Mouse (Mus musculus): ENCODE measurements around the gene Atf1. TPM values are rescaled to one million over a fixed set of nuclear protein-coding genes. Genes with fewer than 3 reads are reported as not detected.

Atf1 gene
- polyA plus RNA-seq, 1 experiment = 20.6 TPM

DNA sequence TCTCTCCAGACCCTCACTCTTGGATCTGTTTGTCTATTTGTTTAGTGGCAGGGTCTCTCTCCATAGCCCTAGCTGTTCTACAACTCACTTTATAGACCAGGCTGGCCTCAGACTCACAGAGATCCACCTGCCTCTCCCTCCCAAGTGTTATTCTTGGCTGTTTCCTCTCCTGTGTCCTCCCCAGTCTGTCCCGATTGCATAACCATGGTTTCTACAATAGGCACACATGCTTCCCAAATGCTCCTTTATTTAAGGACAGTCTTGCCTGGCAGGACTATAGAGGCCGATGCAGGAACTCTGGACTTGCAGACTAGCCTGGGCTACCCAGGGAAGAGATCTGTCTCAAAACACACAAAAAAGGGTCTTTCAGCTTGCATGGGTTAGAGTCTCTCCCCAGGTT lies 14.3 kb upstream of the Atf1 start:
- Histone ChIP-seq H3K4me3 (replicated peaks) (no peak overlapping the region), H3K27me3 (replicated peaks) (no peaks in the 10 kb centered on the region), H3K9me3 (no peaks in the 10 kb centered on the region), H3K4me1 (peaks cover 55% of the 10 kb centered on the region), H3K36me3 (replicated peaks; ENCODE audit: low read length) (peaks cover 83% of the 10 kb centered on the region)
- TF ChIP-seq GATA1 (IDR thresholded peaks at IDR 0.05; ENCODE audit: borderline replicate concordance, low read length) (no peak), FLI1 (IDR thresholded peaks at IDR 0.05; ENCODE audit: low read length) (no peak)

GRCm38 (mm10) chr15:100215092-100215491 lies 12.5 kb upstream of the Atf1 start:
- no peak overlapping the region for H3K4me3 ChIP-seq (replicated peaks)
- H3K36me3 ChIP-seq (replicated peaks; ENCODE audit: low read length) = peaks cover 74% of the 10 kb centered on the region
- no peaks in the 10 kb centered on the region for H3K27me3 ChIP-seq (replicated peaks)
- H3K9me3 ChIP-seq = no peaks in the 10 kb centered on the region
- TF ChIP-seq GATA1 (IDR thresholded peaks at IDR 0.05; ENCODE audit: borderline replicate concordance, low read length) (no peak), FLI1 (IDR thresholded peaks at IDR 0.05; ENCODE audit: low read length) (no peak)
- peaks cover 68% of the 10 kb centered on the region for H3K4me1 ChIP-seq

GRCm38 (mm10) chr15:100216173-100216572 lies 11.4 kb upstream of the Atf1 start:
- Histone ChIP-seq H3K9me3 (no peaks in the 10 kb centered on the region), H3K36me3 (replicated peaks; ENCODE audit: low read length) (peaks cover 70% of the 10 kb centered on the region), H3K4me1 (peaks cover 73% of the 10 kb centered on the region), H3K27me3 (replicated peaks) (no peaks in the 10 kb centered on the region), H3K4me3 (replicated peaks) (no peak overlapping the region)
- no peak for TF ChIP-seq FLI1 (IDR thresholded peaks at IDR 0.05; ENCODE audit: low read length)
- no peak for TF ChIP-seq GATA1 (IDR thresholded peaks at IDR 0.05; ENCODE audit: borderline replicate concordance, low read length)

DNA sequence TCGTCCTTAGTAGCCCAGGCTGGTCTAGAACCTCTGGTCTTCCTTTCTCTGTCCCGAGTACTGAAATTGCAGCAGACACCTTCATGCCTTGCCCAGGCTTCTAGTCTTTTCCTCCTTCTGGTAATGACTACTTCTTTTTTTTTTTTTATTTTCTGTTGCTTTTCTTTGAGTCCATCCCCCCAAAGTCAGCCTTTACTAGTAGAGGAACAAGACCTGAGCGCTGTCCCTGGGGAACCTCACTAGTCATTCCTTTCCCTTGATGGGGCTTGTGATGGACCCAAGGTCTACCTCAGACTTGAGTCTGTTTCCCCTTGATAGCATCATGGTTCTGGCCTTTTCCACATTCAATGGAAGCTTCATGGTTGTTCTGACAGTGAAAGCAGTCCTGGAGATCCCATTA lies 9.6 kb upstream of the Atf1 start:
- Histone ChIP-seq H3K27me3 (replicated peaks) (no peaks in the 10 kb centered on the region), H3K9me3 (peaks cover 5% of the 10 kb centered on the region), H3K4me1 (peaks cover 83% of the 10 kb centered on the region), H3K4me3 (replicated peaks) (no peak overlapping the region), H3K36me3 (replicated peaks; ENCODE audit: low read length) (peaks cover 63% of the 10 kb centered on the region)
- TF ChIP-seq FLI1 (IDR thresholded peaks at IDR 0.05; ENCODE audit: low read length) = no peak
- TF ChIP-seq GATA1 (IDR thresholded peaks at IDR 0.05; ENCODE audit: borderline replicate concordance, low read length) = no peak

- Histone ChIP-seq H3K9me3 (peaks cover 13% of the 10 kb centered on the region), H3K4me1 (peaks cover 94% of the 10 kb centered on the region), H3K36me3 (replicated peaks; ENCODE audit: low read length) (peaks cover 64% of the 10 kb centered on the region), H3K27me3 (replicated peaks) (no peaks in the 10 kb centered on the region), H3K4me3 (replicated peaks) (no peak overlapping the region)
- no peak for TF ChIP-seq GATA1 (IDR thresholded peaks at IDR 0.05; ENCODE audit: borderline replicate concordance, low read length)
- TF ChIP-seq FLI1 (IDR thresholded peaks at IDR 0.05; ENCODE audit: low read length) = no peak
These were observed 8.2 kb upstream of the Atf1 start for GRCm38 (mm10) chr15:100219396-100219795.

- Histone ChIP-seq H3K27me3 (replicated peaks) (no peaks in the 10 kb centered on the region), H3K9me3 (peaks cover 18% of the 10 kb centered on the region), H3K4me1 (peaks cover 94% of the 10 kb centered on the region), H3K36me3 (replicated peaks; ENCODE audit: low read length) (peaks cover 62% of the 10 kb centered on the region), H3K4me3 (replicated peaks) (no peak overlapping the region)
- TF ChIP-seq FLI1 (IDR thresholded peaks at IDR 0.05; ENCODE audit: low read length) (no peak), GATA1 (IDR thresholded peaks at IDR 0.05; ENCODE audit: borderline replicate concordance, low read length) (no peak)
These were observed 6.7 kb upstream of the Atf1 start for GRCm38 (mm10) chr15:100220916-100221315.

- peaks cover 18% of the 10 kb centered on the region for H3K9me3 ChIP-seq
- H3K27me3 ChIP-seq (replicated peaks) = no peaks in the 10 kb centered on the region
- TF ChIP-seq FLI1 (IDR thresholded peaks at IDR 0.05; ENCODE audit: low read length) (no peak), GATA1 (IDR thresholded peaks at IDR 0.05; ENCODE audit: borderline replicate concordance, low read length) (no peak)
- no peak overlapping the region for H3K4me3 ChIP-seq (replicated peaks)
- peaks cover 80% of the 10 kb centered on the region for H3K4me1 ChIP-seq
- H3K36me3 ChIP-seq (replicated peaks; ENCODE audit: low read length) = peaks cover 48% of the 10 kb centered on the region
These were observed 2.2 kb upstream of the Atf1 start for GRCm38 (mm10) chr15:100225381-100225780.

- peaks cover 18% of the 10 kb centered on the region for H3K9me3 ChIP-seq
- no peaks in the 10 kb centered on the region for H3K27me3 ChIP-seq (replicated peaks)
- TF ChIP-seq FLI1 (IDR thresholded peaks at IDR 0.05; ENCODE audit: low read length) = no peak
- no peak for TF ChIP-seq GATA1 (IDR thresholded peaks at IDR 0.05; ENCODE audit: borderline replicate concordance, low read length)
- H3K4me3 ChIP-seq (replicated peaks) = no peak overlapping the region
- peaks cover 48% of the 10 kb centered on the region for H3K36me3 ChIP-seq (replicated peaks; ENCODE audit: low read length)
- peaks cover 80% of the 10 kb centered on the region for H3K4me1 ChIP-seq
These were observed 1.7 kb upstream of the Atf1 start for GRCm38 (mm10) chr15:100225891-100226290.

GRCm38 (mm10) chr15:100227031-100227662 lies 472 bp upstream of the Atf1 start:
- H3K36me3 ChIP-seq (replicated peaks; ENCODE audit: low read length) = peaks cover 54% of the 10 kb centered on the region
- H3K27me3 ChIP-seq (replicated peaks) = no peaks in the 10 kb centered on the region
- peaks cover 80% of the 10 kb centered on the region for H3K4me1 ChIP-seq
- TF ChIP-seq GATA1 (IDR thresholded peaks at IDR 0.05; ENCODE audit: borderline replicate concordance, low read length) = no peak
- no peak for TF ChIP-seq FLI1 (IDR thresholded peaks at IDR 0.05; ENCODE audit: low read length)
- peaks cover 18% of the 10 kb centered on the region for H3K9me3 ChIP-seq
- H3K4me3 ChIP-seq (replicated peaks) = peak overlapping the region; percentile 96

GRCm38 (mm10) chr15:100228535-100229336 lies 1.1 kb downstream of the Atf1 start:
- Histone ChIP-seq H3K4me3 (replicated peaks) (peak overlapping the region; percentile 96), H3K27me3 (replicated peaks) (no peaks in the 10 kb centered on the region), H3K9me3 (peaks cover 6% of the 10 kb centered on the region), H3K36me3 (replicated peaks; ENCODE audit: low read length) (peaks cover 55% of the 10 kb centered on the region), H3K4me1 (peaks cover 74% of the 10 kb centered on the region)
- TF ChIP-seq FLI1 (IDR thresholded peaks at IDR 0.05; ENCODE audit: low read length) (no peak), GATA1 (IDR thresholded peaks at IDR 0.05; ENCODE audit: borderline replicate concordance, low read length) (no peak)
